Mouse (Mus musculus) megakaryocyte progenitor cell, adult 5-6 weeks (primary cell): Measurements from ENCODE around the gene Kdm7a. TPM values are rescaled to one million over a fixed set of nuclear protein-coding genes. Genes with fewer than 3 reads are reported as not detected.

Experiments used
- ATAC-seq: replicated peaks from 2 replicates; pipeline ENCODE4 v1.8.0; 2016; ENCODE audit warnings: mild to moderate bottlenecking, moderate TSS enrichment, inconsistent platforms; ENCODE audit not compliant: poor library complexity
- total RNA-seq, 2 experiments: library from RNA; stranded (forward) in 1 of 2; stranded (reverse) in 1 of 2; fragments of 157-497, 149-512 nt in 1 of 2; fragments of 200-1000 nt in 1 of 2; gene quantifications; 2 replicates each; pipeline versions ENCODE4 v1.2.3 to v1.2.4; 2015 to 2017

The Kdm7a gene
- total RNA-seq, 2 experiments from 2014 or later: 9.0 to 12.5 TPM

DNA sequence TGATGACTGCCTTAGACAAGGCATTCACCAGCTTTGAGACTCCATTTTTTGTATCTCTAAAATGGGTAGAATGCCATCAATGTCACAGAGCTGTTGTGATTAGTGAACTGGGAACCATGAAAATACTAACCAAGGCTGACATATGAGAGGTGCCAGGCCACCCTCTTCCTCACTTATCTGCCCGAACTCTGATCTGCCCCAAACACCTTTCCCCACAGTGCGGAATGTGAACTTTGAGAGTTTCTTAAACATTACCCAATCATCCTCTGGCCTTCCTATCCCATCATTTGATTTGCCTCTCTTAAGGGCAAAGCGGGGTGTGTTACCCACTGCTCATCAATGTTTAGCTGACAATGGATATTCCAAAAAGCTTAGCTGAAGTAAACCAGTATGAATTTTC, 93.9 kb downstream of the Kdm7a start:
- ATAC-seq: no peak

GRCm38 (mm10) chr6:39106812-39107211, 99.8 kb downstream of the Kdm7a start:
- peak; percentile 72 for ATAC-seq

GRCm38 (mm10) chr6:39104631-39105030, 102.0 kb downstream of the Kdm7a start:
- ATAC-seq: no peak

Other genes starting within 250 kb of the Kdm7a start
- gene Parp12, start 88.4 kb downstream of the Kdm7a start, total RNA-seq (2015): 2.4 and 2.7 TPM in 2 replicates
- gene Parp12, start 88.4 kb downstream of the Kdm7a start, total RNA-seq (2017): 3.0 and 7.4 TPM in 2 replicates
- 0.59 and 0.73 TPM in 2 replicates for gene Slc37a3, start 170.9 kb upstream of the Kdm7a start, total RNA-seq (2015)
- 1.7 and 3.4 TPM in 2 replicates for gene Slc37a3, start 170.9 kb upstream of the Kdm7a start, total RNA-seq (2017)
- 0.37 TPM in 1 of 2 replicates, not detected in the other for gene Rab19, start 174.4 kb upstream of the Kdm7a start, total RNA-seq (2015)
- gene Rab19, start 174.4 kb upstream of the Kdm7a start, total RNA-seq (2017): 0.34 and 0.42 TPM in 2 replicates
- gene Mkrn1, start 213.7 kb upstream of the Kdm7a start, total RNA-seq (2015): 43.6 and 49.2 TPM in 2 replicates
- gene Mkrn1, start 213.7 kb upstream of the Kdm7a start, total RNA-seq (2017): 31.7 and 34.4 TPM in 2 replicates